Mouse (Mus musculus) left cerebral cortex, adult 8-10 months (tissue): Measurements from ENCODE around the gene 4930524B15Rik. TPM values are rescaled to one million over a fixed set of nuclear protein-coding genes. Genes with fewer than 3 reads are reported as not detected.

ENCODE experiments used
- total RNA-seq, 4 experiments: library from RNA; stranded (reverse); gene quantifications; 2 replicates each; pipeline ENCODE4 v1.2.4; 2022

Gene 4930524B15Rik
- total RNA-seq, 4 experiments from 2014 or later = not detected

Other genes with a start within 250 kb of the 4930524B15Rik start
- 100 to 1,000 TPM; 139 to 172 (median 151) TPM for gene Cpeb4, start 93.4 kb upstream of the 4930524B15Rik start, total RNA-seq
- 100 to 1,000 TPM; 634 to 689 (median 664) TPM for gene Nsg2, start 34.9 kb downstream of the 4930524B15Rik start, total RNA-seq
- not detected for gene Il9r, start 234.7 kb downstream of the 4930524B15Rik start, total RNA-seq
- gene Snrnp25, start 239.8 kb downstream of the 4930524B15Rik start, total RNA-seq = 10 to 100 TPM; 20.8 to 22.5 (median 22.0) TPM